ENCODE assay signal across 10 mouse cellular contexts in genomic region chr13:82317203-82317580, GRCm38 (mm10).
DNase-seq lines count a peak whose midpoint lies in the region; TF ChIP-seq lines count a peak whose summit lies in the region.
"Had no signal": no experiment of that assay in that cellular context is flagged by ENCODE, and none has a peak within 500 bp of the region (broad histone marks: within the 10 kb centered on the region; RNA-seq: fewer than 3 reads in every experiment).

No protein-coding gene starts in this region.

- TF ChIP-seq POLR2A in cerebellum, adult 2 months (IDR thresholded peaks at IDR 0.05; ENCODE audit: borderline replicate concordance, insufficient read depth, low read length) = no peak
- no peak for TF ChIP-seq POLR2A in kidney, adult 2 months (IDR thresholded peaks at IDR 0.05; ENCODE audit: low read depth, low read length)

- peak; percentile 14 to 35 for DNase-seq in cerebellum, postnatal 14 days
- DNase-seq in cerebellum, adult 2 months = no peak
- peak; percentile 8 to 32 for DNase-seq in kidney, postnatal 4 days
- DNase-seq in kidney, adult 2 months = no peak
- DNase-seq in frontal cortex, adult 2 months (ENCODE audit: extremely low spot score in 1 of 2, low spot score in 1 of 2) = peak; percentile 21 to 39
- DNase-seq in left cerebral cortex, postnatal 36 days (ENCODE audit: low spot score in 2 of 2) = peak; percentile 23 to 28
- no peak for DNase-seq in thymus, postnatal 4 days
- no peak for DNase-seq in spleen, adult 18-20 months
- DNase-seq: adrenal gland, postnatal 36 days; gastrocnemius, adult 2 months had no signal

- intact Hi-C loops in left cerebral cortex, postnatal 36 days (cut with DNase I) = loop anchor here (10.0 kb wide), 1 partner anchor 1208 kb away; no protein-coding TSS in a partner anchor

- WGBS in cerebellum, adult 2 months = 13% methylated on average over 2 of the region's 2 CpGs
- WGBS in kidney, adult 2 months = 22% methylated on average over 2 of the region's 2 CpGs

- no peak for TF ChIP-seq CTCF in cerebellum, adult 2 months (IDR thresholded peaks at IDR 0.05; ENCODE audit: borderline replicate concordance, insufficient read depth, low read depth, low read length)
- TF ChIP-seq CTCF in kidney, adult 2 months (conservative IDR thresholded peaks at IDR 0.05; ENCODE audit: insufficient read depth, insufficient read length, low read depth, low read length) = no peak

- no peaks in the 10 kb centered on the region for H3K4me1 ChIP-seq in cerebellum, adult 2 months (ENCODE audit: control insufficient read depth, insufficient read depth, low read length)
- H3K4me1 ChIP-seq in kidney, adult 2 months (ENCODE audit: control insufficient read depth, insufficient read depth, low read length) = no peaks in the 10 kb centered on the region

- H3K27me3 ChIP-seq in cerebellum, adult 2 months (ENCODE audit: control insufficient read depth, insufficient read depth, low read length) = no peaks in the 10 kb centered on the region
- no peaks in the 10 kb centered on the region for H3K27me3 ChIP-seq in kidney, adult 2 months (replicated peaks; ENCODE audit: control insufficient read depth, insufficient read depth, low read length)

- H3K27ac ChIP-seq in cerebellum, adult 2 months (ENCODE audit: insufficient read depth, low read length) = no peak overlapping the region
- no peak overlapping the region for H3K27ac ChIP-seq in kidney, adult 2 months (ENCODE audit: insufficient read depth, low read depth, low read length)
- H3K27ac ChIP-seq: gastrocnemius, adult 2 months had no signal

- H3K36me3 ChIP-seq in kidney, adult 2 months (ENCODE audit: control insufficient read depth, insufficient read depth, low read length) = no peaks in the 10 kb centered on the region

- no peak overlapping the region for H3K4me3 ChIP-seq in cerebellum, adult 2 months (replicated peaks; ENCODE audit: insufficient read depth, low read depth, low read length)
- H3K4me3 ChIP-seq in kidney, adult 2 months (ENCODE audit: insufficient read depth, low read depth, low read length) = no peak overlapping the region
- H3K4me3 ChIP-seq: gastrocnemius, adult 2 months had no signal

Comparison
In these comparisons a context has a peak if more than half of its experiments do, and no peak if none do; other contexts are left out.
1. DNase-seq: peak in cerebellum, postnatal 14 days (2 of 2), kidney, postnatal 4 days (2 of 2), frontal cortex, adult 2 months (2 of 2) and left cerebral cortex, postnatal 36 days (2 of 2); none in cerebellum, adult 2 months (0 of 2), kidney, adult 2 months (single experiment), thymus, postnatal 4 days (single experiment) and spleen, adult 18-20 months (0 of 2).